Mouse (Mus musculus): Measurements from ENCODE around the gene Sema4c. TPM values are rescaled to one million over a fixed set of nuclear protein-coding genes. Genes with fewer than 3 reads are reported as not detected.

The Sema4c gene
- 2.0 TPM in 2 replicates for polyA plus RNA-seq (2015; fragmentation: Nextera tagmentation; extraction: Ambion mirVana)

- H3K9me3 ChIP-seq (ENCODE audit: low read length) = no peaks in the 10 kb centered on the region
- ATAC-seq (peak; percentile 5), DNase-seq (peak; percentile 68)
- peak within 1 kb of the TSS; percentile 84 for H3K4me2 ChIP-seq (ENCODE audit: low read depth, low read length)
- H3K9ac ChIP-seq (replicated peaks) = peak within 1 kb of the TSS; percentile 80
- WGBS (ENCODE audit: insufficient replicate concordance) = 2% methylated on average over 62 of the region's 69 CpGs
- peaks cover 4% of the 10 kb centered on the region for H3K36me3 ChIP-seq (replicated peaks; ENCODE audit: insufficient read depth, low read length)
- peaks cover 25% of the 10 kb centered on the region for H3K4me1 ChIP-seq (ENCODE audit: insufficient read depth)
- peak within 1 kb of the TSS; percentile 68 for H3K4me3 ChIP-seq (ENCODE audit: low read depth, low read length)
- peak within 1 kb of the TSS; percentile 94 for H3K27ac ChIP-seq (ENCODE audit: low read depth)
- TF ChIP-seq CTCF (IDR thresholded peaks at IDR 0.05; ENCODE audit: low read depth) = no peak
- H3K27me3 ChIP-seq (ENCODE audit: insufficient read depth, low read length) = peaks cover 37% of the 10 kb centered on the region
Measured at GRCm38 (mm10) chr1:36558031-36558993, at the start of gene Sema4c. TSS of gene Sema4c (minus strand) at chr1:36558349.

DNA sequence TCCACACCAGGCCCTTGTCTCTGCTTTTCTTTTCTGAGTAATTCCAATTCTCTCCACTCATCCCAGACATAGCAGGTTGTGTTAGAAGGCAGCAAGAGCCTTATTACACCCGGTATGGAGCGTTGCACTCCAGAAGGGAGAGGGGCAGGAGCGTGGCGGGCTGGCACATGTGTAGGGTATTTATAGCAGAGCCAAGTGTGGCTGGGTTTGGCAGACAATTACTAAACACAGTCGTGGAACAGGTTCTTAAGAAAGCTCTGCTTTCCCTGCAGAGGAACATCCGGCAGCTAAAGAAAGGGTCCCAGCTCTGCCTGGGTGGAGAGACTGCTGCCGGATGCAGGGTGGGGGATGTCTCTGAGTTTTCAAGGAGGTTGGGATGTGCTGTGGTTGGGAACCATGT, 48.8 kb upstream of the Sema4c start:
- Histone ChIP-seq H3K4me1 (ENCODE audit: insufficient read depth) (peaks cover 15% of the 10 kb centered on the region), H3K9me3 (ENCODE audit: low read length) (no peaks in the 10 kb centered on the region), H3K36me3 (replicated peaks; ENCODE audit: insufficient read depth, low read length) (no peaks in the 10 kb centered on the region), H3K9ac (replicated peaks) (no peak overlapping the region), H3K27ac (ENCODE audit: low read depth) (no peak overlapping the region), H3K4me3 (ENCODE audit: low read depth, low read length) (no peak overlapping the region), H3K4me2 (ENCODE audit: low read depth, low read length) (no peak overlapping the region), H3K27me3 (ENCODE audit: insufficient read depth, low read length) (no peaks in the 10 kb centered on the region)
- TF ChIP-seq CTCF (IDR thresholded peaks at IDR 0.05; ENCODE audit: low read depth) = no peak
- TF ChIP-seq EP300 (IDR thresholded peaks at IDR 0.05; ENCODE audit: low read depth) = no peak
- no peak for DNase-seq
- no peak for ATAC-seq
- 72% methylated on average over 7 of the region's 7 CpGs for WGBS (ENCODE audit: insufficient replicate concordance)

DNA sequence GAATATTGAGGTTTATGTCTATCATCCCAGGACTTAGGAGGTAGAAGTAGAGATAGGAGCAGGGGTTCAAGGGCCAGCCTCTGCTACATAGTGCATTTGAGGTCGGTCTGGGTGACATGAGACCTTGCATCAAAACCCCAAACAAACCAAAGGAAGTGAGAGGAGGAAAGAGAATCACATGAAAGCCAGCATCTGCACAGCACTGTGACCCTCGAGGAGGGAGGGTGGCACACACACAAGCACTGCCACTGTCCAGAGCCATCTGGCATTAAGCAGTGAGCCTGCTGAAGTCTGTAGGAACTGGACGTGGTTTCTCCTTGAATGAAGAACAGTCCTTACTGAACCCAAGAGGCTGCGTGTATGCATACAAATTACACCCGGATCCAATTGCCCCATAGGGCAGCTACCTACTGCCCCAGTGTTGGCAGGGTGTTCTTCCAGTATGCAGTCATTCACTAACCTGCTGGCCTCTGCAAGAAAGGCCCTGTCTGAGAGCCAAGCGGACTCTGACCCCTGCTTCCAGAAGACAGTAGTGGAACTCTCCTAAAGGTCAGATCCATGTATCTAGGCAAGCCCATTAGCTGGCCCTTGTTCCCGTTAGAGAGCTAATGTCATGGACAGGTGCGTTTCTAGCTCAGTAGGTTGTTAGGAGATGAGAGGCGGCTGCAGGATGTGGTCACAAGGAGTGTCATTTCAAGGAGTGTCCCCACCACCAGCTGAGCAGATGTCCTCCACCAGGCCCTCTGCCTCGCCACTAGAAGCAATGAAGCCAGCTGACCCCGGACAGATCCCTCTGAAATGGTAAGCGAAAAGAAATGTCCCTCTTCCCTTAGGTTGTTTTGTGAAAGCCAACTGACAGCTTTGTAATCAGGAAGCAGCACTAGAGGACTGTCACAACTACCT, 46.4 kb upstream of the Sema4c start:
- Histone ChIP-seq H3K4me2 (ENCODE audit: low read depth, low read length) (no peak overlapping the region), H3K27me3 (ENCODE audit: insufficient read depth, low read length) (no peaks in the 10 kb centered on the region), H3K9me3 (ENCODE audit: low read length) (no peaks in the 10 kb centered on the region), H3K27ac (ENCODE audit: low read depth) (no peak overlapping the region), H3K4me1 (ENCODE audit: insufficient read depth) (peaks cover 11% of the 10 kb centered on the region), H3K36me3 (replicated peaks; ENCODE audit: insufficient read depth, low read length) (no peaks in the 10 kb centered on the region), H3K9ac (replicated peaks) (no peak overlapping the region), H3K4me3 (ENCODE audit: low read depth, low read length) (no peak overlapping the region)
- ATAC-seq (peak; percentile 75), DNase-seq (peak; percentile 49)
- TF ChIP-seq CTCF (IDR thresholded peaks at IDR 0.05; ENCODE audit: low read depth) (no peak), EP300 (IDR thresholded peaks at IDR 0.05; ENCODE audit: low read depth) (no peak)
- WGBS (ENCODE audit: insufficient replicate concordance) = 57% methylated on average over 12 of the region's 12 CpGs

DNA sequence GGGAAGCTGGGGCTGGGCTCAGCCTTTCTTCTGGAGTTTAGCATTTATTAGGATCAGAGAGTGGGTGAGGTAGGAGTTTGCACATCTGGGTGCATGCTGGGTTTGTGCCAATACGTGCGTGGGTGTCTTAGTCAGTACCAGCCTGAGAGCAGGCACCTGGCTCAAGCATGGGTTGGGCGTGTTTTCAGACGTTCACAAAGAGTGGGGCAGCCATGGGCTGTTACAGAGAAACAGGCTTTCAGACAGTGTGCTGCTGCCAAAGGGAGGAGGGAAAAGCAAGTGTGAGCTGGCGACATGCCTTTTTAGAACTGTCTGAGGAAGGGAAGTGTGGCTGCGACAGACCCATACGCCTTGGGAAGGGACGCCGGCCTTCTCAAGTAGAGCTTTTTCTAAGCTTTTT, 45.2 kb upstream of the Sema4c start:
- no peaks in the 10 kb centered on the region for H3K36me3 ChIP-seq (replicated peaks; ENCODE audit: insufficient read depth, low read length)
- H3K9me3 ChIP-seq (ENCODE audit: low read length) = no peaks in the 10 kb centered on the region
- H3K4me1 ChIP-seq (ENCODE audit: insufficient read depth) = peaks cover 11% of the 10 kb centered on the region
- no peaks in the 10 kb centered on the region for H3K27me3 ChIP-seq (ENCODE audit: insufficient read depth, low read length)
- DNase-seq (no peak), ATAC-seq (no peak)
- TF ChIP-seq CTCF (IDR thresholded peaks at IDR 0.05; ENCODE audit: low read depth) (no peak), EP300 (IDR thresholded peaks at IDR 0.05; ENCODE audit: low read depth) (no peak)
- no peak overlapping the region for H3K4me3 ChIP-seq (ENCODE audit: low read depth, low read length)
- H3K4me2 ChIP-seq (ENCODE audit: low read depth, low read length) = no peak overlapping the region
- WGBS (ENCODE audit: insufficient replicate concordance) = 68% methylated on average over 9 of the region's 9 CpGs
- no peak overlapping the region for H3K27ac ChIP-seq (ENCODE audit: low read depth)
- no peak overlapping the region for H3K9ac ChIP-seq (replicated peaks)

- TF ChIP-seq CTCF (IDR thresholded peaks at IDR 0.05; ENCODE audit: low read depth) (no peak), EP300 (IDR thresholded peaks at IDR 0.05; ENCODE audit: low read depth) (no peak)
- H3K27ac ChIP-seq (ENCODE audit: low read depth) = no peak overlapping the region
- no peak for DNase-seq
- H3K4me1 ChIP-seq (ENCODE audit: insufficient read depth) = peaks cover 11% of the 10 kb centered on the region
- no peak for ATAC-seq
- no peaks in the 10 kb centered on the region for H3K9me3 ChIP-seq (ENCODE audit: low read length)
- H3K27me3 ChIP-seq (ENCODE audit: insufficient read depth, low read length) = no peaks in the 10 kb centered on the region
- no peaks in the 10 kb centered on the region for H3K36me3 ChIP-seq (replicated peaks; ENCODE audit: insufficient read depth, low read length)
- 59% methylated on average over 4 of the region's 4 CpGs for WGBS (ENCODE audit: insufficient replicate concordance)
- H3K9ac ChIP-seq (replicated peaks) = no peak overlapping the region
- H3K4me2 ChIP-seq (ENCODE audit: low read depth, low read length) = no peak overlapping the region
- H3K4me3 ChIP-seq (ENCODE audit: low read depth, low read length) = no peak overlapping the region
Measured at GRCm38 (mm10) chr1:36602271-36602670, 44.1 kb upstream of the Sema4c start.

DNA sequence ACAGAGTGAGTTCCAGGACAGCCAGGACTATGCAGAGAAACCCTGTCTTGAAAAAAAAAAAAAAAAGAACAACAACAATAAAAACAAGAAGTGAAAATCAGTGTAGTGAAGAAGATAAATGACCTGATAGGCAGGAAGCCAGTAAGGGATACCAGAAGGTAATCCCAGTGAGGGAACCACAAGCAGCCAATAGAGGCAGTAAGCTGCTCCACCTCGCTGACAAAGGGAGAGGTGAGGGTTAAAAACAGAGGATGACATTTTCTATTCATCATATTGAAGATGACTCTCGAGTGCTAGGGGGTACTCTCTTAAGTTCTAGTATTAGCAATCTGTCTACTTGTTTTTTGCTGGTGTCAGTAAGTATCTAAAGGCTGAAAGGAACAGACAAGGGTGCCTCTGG, 40.3 kb upstream of the Sema4c start:
- H3K4me1 ChIP-seq (ENCODE audit: insufficient read depth) = 0 out of 2 replicates have a peak, but pooled peaks cover 4% of the 10 kb centered on the region
- ATAC-seq = no peak
- no peaks in the 10 kb centered on the region for H3K36me3 ChIP-seq (replicated peaks; ENCODE audit: insufficient read depth, low read length)
- no peak overlapping the region for H3K4me2 ChIP-seq (ENCODE audit: low read depth, low read length)
- no peak overlapping the region for H3K9ac ChIP-seq (replicated peaks)
- no peak overlapping the region for H3K27ac ChIP-seq (ENCODE audit: low read depth)
- H3K9me3 ChIP-seq (ENCODE audit: low read length) = no peaks in the 10 kb centered on the region
- TF ChIP-seq EP300 (IDR thresholded peaks at IDR 0.05; ENCODE audit: low read depth) (no peak), CTCF (IDR thresholded peaks at IDR 0.05; ENCODE audit: low read depth) (no peak)
- no peak overlapping the region for H3K4me3 ChIP-seq (ENCODE audit: low read depth, low read length)
- no peaks in the 10 kb centered on the region for H3K27me3 ChIP-seq (ENCODE audit: insufficient read depth, low read length)
- DNase-seq = no peak
- WGBS (ENCODE audit: insufficient replicate concordance) = 50% methylated on average over 2 of the region's 2 CpGs

Data from liver, postnatal 0 days (tissue).